Mouse (Mus musculus) heart, embryonic 10.5 days (tissue): Measurements from ENCODE around the gene Tmem8b. TPM values are rescaled to one million over a fixed set of nuclear protein-coding genes. Genes with fewer than 3 reads are reported as not detected.

ENCODE experiments used
- DNase-seq: peaks from one replicate; pipeline ENCODE4 v3.0.0-alpha.2; 2017; ENCODE audit warnings: low spot score
- H3K27ac ChIP-seq: fragments of 300-500 bp; sonication (generic); 2 replicates; pipeline ENCODE4 v1.5.1; 2016; ENCODE audit warnings: mild to moderate bottlenecking
- H3K27me3 ChIP-seq: fragments of 300-500 bp; sonication (generic); 2 replicates; pipeline ENCODE4 v1.6.1; 2016; ENCODE audit warnings: mild to moderate bottlenecking; ENCODE audit not compliant: poor library complexity, insufficient read depth, severe bottlenecking
- H3K36me3 ChIP-seq: fragments of 300-500 bp; sonication (generic); 2 replicates; pipeline ENCODE4 v1.6.1; 2016; ENCODE audit warnings: mild to moderate bottlenecking, moderate library complexity
- H3K4me1 ChIP-seq: fragments of 300-500 bp; sonication (generic); 2 replicates; pipeline ENCODE4 v1.6.1; 2016; ENCODE audit warnings: mild to moderate bottlenecking
- H3K4me3 ChIP-seq: fragments of 300-500 bp; sonication (generic); 2 replicates; pipeline ENCODE4 v1.5.1; 2016; ENCODE audit warnings: mild to moderate bottlenecking, moderate library complexity
- H3K9me3 ChIP-seq: fragments of 300-500 bp; sonication (generic); 2 replicates; pipeline ENCODE4 v1.6.1; 2016; ENCODE audit warnings: mild to moderate bottlenecking, moderate library complexity
- WGBS: fragments of 180-500 bp; shearing (Covaris S2); methylation state at CpG from one replicate; pipeline ENCODE4 v1.1.7; 2016; 5-methylcytosine and 5-hydroxymethylcytosine counted together
- polyA plus RNA-seq: library from polyadenylated mRNA; unstranded; fragments of >200 nt; fragmentation: Nextera tagmentation; extraction: Ambion mirVana; gene quantifications from 2 replicates; pipeline ENCODE4 v1.2.1, GENCODE M21; 2016

Gene Tmem8b
- polyA plus RNA-seq, result 2.7 and 3.3 TPM in 2 replicates

DNA sequence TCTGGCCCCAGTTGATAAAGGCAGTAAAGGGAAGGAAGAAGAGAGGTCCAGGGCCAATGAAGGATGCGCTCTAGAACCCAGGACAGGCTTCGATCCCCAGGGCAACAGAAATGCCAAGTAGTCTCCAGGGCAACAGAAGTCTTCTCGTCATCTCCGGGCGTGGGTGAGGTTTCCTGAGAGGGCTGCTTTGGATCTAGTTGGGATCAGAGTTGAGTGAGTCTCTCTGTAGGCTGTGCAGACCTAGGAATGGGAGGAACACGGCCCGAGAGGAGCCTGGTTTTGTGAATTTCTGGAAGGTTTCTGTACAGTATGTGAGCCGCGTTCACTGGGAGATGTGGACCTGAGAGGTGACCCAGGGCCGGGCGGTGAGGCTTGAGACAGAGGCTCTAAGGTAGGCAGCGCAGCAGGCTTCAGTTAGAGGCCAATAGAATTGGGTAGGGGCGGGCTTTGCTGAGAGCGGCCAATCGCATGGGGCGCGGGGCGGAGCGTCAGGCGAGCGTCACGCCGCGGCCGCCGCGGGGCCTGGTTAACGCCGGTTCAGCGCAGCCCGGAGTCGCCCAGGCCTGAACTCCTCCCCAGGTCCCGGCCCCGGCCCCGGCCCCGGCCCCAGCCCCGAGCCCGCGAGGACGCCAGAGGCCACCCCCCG is at the start of gene Tmem8b, which contains the start of gene Fam221b:
Tmem8b (plus strand) TSS at position 190 of the 646 bp plus-strand sequence.
Fam221b (minus strand) TSS at position 364 of the 646 bp plus-strand sequence.
- DNase-seq, result peak; percentile 95
- peak within 1 kb of the TSS; percentile 77 for H3K4me3 ChIP-seq
- H3K9me3 ChIP-seq, result no peaks in the 10 kb centered on the region
- H3K4me1 ChIP-seq, result peaks cover 39% of the 10 kb centered on the region
- no peaks in the 10 kb centered on the region for H3K36me3 ChIP-seq
- 2% methylated on average over 41 of the region's 41 CpGs for WGBS
- H3K27me3 ChIP-seq, result peaks cover 56% of the 10 kb centered on the region
- peak within 1 kb of the TSS; percentile 94 for H3K27ac ChIP-seq

DNA sequence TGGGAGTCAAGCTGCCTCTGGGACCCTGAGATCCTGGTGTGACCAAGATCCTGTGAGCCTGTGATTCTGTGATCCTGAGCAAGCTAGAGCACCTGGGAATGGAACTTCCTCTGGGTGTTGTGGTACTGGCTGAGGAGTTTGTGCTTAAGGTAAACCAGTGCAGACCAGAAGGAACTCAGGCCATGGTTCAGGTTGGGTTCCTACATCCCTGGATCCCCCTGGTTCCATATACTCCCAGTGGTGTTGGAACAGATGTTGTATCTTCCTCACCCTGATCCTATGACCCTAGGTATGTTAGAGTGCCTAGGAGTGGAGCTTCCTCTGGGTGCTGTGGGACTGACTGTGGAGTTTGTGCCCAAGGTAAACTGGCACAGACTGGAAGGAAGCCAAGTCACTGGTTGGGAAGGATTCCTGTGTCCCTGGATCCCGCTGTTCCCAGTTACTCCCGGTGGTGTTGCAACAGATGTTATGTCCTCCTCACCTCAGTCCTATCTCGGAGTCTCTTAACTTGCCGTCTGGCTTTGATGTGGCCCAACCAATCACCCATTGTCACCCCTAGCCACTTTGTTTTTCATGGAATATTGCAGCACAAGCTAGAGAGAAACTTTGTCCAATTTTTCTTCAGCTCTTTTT is 48.5 kb upstream of the Tmem8b start:
- DNase-seq, result peak; percentile 66
- H3K27me3 ChIP-seq, result no peaks in the 10 kb centered on the region
- no peak overlapping the region for H3K27ac ChIP-seq
- H3K9me3 ChIP-seq, result peaks cover 4% of the 10 kb centered on the region
- no peaks in the 10 kb centered on the region for H3K36me3 ChIP-seq
- no peaks in the 10 kb centered on the region for H3K4me1 ChIP-seq
- H3K4me3 ChIP-seq, result no peak overlapping the region
- WGBS, result 79% methylated on average over 4 of the region's 4 CpGs

DNA sequence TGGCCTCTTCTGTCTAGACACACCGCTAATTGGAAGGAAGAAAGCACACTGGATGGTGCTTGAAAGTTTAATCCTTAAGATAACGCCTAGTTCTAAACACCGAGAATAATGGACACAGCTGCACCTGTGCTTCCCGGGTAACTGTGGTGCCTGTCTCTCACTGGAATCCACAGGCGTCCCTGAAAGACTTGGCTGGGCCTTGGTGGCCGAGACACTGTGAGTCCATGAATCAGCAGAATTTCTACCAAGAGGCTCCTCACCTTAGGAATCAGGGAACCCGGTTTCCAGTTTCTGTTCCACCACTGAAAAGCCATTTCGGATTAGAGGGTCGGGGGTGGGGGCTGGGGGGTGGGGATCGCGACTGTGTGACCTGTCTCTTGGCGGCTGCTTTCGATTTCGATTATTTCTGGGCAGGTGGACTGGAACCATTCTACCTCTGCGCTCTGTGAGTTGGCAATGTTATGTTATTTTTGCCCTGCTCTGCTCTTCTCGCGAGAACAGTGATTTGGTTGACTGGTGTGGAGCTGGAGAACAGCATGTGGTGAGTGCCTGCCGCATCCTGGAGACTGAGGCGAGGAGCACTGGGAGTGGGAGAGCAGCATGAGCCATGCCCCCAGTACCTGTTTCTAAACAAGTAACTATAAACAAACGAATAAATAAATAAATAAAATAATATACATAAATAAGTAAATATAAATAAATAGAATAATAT is 39.5 kb upstream of the Tmem8b start:
- WGBS, result 37% methylated on average over 20 of the region's 20 CpGs
- Histone ChIP-seq H3K27ac (no peak overlapping the region), H3K4me1 (peaks cover 29% of the 10 kb centered on the region), H3K4me3 (no peak overlapping the region), H3K36me3 (no peaks in the 10 kb centered on the region), H3K9me3 (peaks cover 9% of the 10 kb centered on the region), H3K27me3 (peaks cover 23% of the 10 kb centered on the region)
- peak; percentile 72 for DNase-seq

DNA sequence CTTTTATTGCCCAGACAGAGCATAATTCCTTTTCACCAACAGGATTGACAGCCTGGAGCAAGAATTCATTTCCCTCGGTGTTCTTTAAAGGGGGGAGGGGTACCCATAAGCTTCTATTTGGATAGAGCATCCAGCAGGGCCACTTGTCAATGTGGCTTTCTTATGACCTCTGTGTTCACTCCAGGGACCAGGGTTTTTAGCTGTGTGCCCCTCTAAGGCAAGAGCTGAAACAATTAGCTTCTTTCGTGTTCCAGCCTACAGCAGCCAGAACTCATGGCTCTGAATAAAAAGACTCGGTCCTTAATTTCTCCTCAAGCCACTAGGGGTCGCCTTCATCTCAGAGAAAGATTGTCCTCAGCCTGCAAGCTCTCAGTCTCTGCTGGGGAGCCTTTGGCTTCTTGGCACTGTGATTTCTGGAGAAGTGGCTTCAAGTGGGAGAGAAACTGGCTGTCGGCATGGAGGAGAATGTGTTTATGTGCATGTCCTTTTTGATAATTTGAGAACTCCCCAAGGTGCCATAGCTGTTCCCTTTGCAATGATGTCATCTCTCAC is 38.7 kb upstream of the Tmem8b start:
- 10% methylated on average over 5 of the region's 5 CpGs for WGBS
- peaks cover 29% of the 10 kb centered on the region for H3K4me1 ChIP-seq
- no peak overlapping the region for H3K27ac ChIP-seq
- H3K36me3 ChIP-seq, result no peaks in the 10 kb centered on the region
- DNase-seq, result peak; percentile 89
- peak overlapping the region; percentile 13 for H3K4me3 ChIP-seq
- H3K9me3 ChIP-seq, result peaks cover 6% of the 10 kb centered on the region
- peaks cover 23% of the 10 kb centered on the region for H3K27me3 ChIP-seq

DNA sequence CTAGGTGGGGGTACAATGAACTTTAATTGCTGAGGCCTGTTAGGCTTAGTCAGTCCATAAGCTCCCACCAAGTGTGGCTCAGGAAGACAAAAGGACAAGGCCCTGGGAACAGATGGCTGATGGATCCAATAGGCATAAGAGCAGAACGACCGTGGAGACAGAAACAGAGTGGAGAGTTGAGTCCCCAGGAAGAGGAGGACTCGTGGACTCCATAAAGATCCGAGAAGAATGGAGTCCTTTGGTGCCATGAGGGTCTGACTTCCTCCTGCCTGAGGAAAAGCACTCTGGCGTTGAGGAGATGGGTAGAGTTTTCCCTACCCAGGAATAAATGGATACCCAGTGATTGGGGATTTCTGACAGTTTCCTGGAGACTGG is 38.1 kb upstream of the Tmem8b start:
- H3K36me3 ChIP-seq, result no peaks in the 10 kb centered on the region
- H3K27me3 ChIP-seq, result peaks cover 23% of the 10 kb centered on the region
- H3K9me3 ChIP-seq, result peaks cover under 1% of the 10 kb centered on the region; the same call in 1 of the 2 replicates
- WGBS, result 25% methylated on average over 5 of the region's 5 CpGs
- H3K27ac ChIP-seq, result peak overlapping the region; percentile 92
- H3K4me1 ChIP-seq, result peaks cover 33% of the 10 kb centered on the region
- H3K4me3 ChIP-seq, result peak overlapping the region; percentile 80
- peak; percentile 75 for DNase-seq

DNA sequence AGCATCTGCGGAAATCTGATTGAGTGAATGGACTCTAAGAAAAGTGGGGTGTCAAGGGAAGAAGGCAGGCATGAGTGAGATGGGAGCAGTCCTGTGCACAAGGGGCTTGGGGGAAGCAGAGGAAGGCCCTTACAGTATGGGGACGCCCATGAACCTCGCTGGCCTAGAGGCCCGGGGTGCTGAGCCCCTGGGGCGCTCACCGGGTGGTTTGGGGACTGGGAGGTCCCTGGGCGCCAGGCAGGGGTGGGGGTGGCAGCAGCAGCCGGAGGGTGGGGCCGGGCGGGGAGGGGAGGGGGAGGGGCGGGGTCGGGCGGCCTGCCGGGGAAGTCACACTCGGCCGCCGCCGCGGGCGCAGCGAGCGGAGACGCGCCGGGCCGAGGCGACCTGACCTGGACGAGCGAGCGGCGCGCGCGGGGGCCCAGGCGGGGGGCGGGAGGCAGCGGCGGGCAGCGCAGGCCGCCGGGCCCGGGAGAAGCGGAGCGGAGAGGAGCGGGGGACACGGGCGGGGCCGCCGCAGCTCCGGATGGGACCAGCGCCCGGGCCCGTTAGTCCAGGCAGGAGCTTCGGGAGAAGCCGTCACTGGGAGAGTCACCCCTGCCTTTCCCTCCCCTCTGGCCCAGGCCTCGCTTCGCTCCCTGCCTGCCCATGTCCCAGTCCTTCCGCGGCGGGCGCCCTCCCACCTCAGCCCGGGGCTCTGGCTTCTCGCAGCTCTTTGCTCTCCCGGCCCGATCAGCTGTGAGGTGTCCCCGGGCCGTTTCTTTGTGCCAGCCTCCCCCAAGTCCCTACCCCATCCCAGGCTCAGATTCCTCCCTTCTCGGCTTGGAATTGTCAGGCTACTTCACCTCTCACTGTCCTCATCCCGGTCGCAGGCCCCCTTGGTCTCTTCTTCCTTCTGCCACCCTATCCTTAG is 37.5 kb upstream of the Tmem8b start, which contains the start of gene Npr2:
Npr2 (plus strand) TSS at position 890 of the 910 bp plus-strand sequence.
- peak; percentile 78 for DNase-seq
- Histone ChIP-seq H3K27me3 (peaks cover 23% of the 10 kb centered on the region), H3K27ac (peak within 1 kb of the TSS; percentile 92), H3K9me3 (no peaks in the 10 kb centered on the region), H3K36me3 (no peaks in the 10 kb centered on the region), H3K4me1 (peaks cover 38% of the 10 kb centered on the region), H3K4me3 (peak within 1 kb of the TSS; percentile 80)
- WGBS, result 1% methylated on average over 61 of the region's 70 CpGs

DNA sequence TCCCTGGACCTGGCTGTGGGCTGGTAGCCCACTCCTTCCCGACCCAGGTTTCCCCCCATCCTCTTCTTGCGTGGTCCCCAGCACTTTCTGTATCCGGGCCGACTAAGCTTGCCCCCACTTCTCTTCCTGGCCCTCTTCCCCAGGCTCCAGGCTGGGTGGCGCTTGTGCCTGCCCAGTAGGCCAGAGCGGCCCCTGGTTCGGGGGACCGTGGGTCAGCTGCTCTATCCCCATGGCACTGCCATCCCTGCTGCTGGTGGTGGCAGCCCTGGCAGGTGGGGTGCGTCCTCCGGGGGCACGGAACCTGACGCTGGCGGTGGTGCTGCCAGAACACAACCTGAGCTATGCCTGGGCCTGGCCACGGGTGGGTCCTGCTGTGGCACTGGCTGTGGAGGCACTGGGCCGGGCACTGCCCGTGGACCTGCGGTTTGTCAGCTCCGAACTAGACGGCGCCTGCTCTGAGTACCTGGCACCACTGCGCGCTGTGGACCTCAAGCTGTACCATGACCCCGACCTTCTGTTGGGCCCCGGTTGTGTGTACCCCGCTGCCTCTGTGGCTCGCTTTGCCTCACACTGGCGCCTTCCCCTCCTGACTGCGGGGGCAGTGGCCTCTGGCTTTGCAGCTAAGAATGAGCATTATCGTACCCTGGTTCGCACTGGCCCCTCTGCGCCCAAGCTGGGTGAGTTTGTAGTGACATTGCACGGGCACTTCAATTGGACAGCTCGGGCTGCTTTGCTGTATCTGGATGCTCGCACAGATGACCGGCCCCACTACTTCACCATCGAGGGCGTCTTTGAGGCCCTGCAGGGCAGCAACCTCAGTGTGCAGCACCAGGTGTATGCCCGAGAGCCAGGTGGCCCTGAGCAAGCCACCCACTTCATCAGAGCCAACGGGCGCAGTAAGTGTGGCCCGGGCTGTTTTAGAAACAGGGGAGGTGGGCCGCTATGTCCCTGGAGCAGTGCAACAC is 36.5 kb upstream of the Tmem8b start:
- Histone ChIP-seq H3K27me3 (peaks cover 23% of the 10 kb centered on the region), H3K4me1 (peaks cover 38% of the 10 kb centered on the region), H3K36me3 (no peaks in the 10 kb centered on the region), H3K9me3 (no peaks in the 10 kb centered on the region), H3K4me3 (peak overlapping the region; percentile 80), H3K27ac (peak overlapping the region; percentile 92)
- DNase-seq, result peak; percentile 78
- 42% methylated on average over 42 of the region's 42 CpGs for WGBS

DNA sequence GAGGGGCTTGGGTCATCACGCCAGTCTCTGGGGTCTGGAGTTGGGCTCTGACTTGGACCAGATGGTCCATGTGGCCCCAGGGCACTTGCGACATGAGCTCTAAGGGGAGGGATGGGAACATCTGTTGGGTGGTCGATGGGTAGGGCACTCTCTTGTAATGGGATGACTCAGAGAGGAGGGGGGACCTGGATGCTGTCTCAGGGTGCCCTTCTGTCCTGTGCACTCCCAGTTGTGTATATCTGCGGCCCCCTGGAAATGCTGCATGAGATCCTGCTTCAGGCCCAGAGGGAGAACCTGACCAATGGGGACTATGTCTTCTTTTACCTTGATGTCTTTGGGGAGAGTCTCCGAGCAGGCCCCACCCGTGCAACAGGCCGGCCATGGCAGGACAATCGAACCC is 35.5 kb upstream of the Tmem8b start:
- Histone ChIP-seq H3K9me3 (no peaks in the 10 kb centered on the region), H3K27ac (no peak overlapping the region), H3K36me3 (no peaks in the 10 kb centered on the region), H3K4me1 (peaks cover 38% of the 10 kb centered on the region), H3K27me3 (peaks cover 23% of the 10 kb centered on the region), H3K4me3 (no peak overlapping the region)
- WGBS, result 82% methylated on average over 8 of the region's 8 CpGs
- peak; percentile 64 for DNase-seq

DNA sequence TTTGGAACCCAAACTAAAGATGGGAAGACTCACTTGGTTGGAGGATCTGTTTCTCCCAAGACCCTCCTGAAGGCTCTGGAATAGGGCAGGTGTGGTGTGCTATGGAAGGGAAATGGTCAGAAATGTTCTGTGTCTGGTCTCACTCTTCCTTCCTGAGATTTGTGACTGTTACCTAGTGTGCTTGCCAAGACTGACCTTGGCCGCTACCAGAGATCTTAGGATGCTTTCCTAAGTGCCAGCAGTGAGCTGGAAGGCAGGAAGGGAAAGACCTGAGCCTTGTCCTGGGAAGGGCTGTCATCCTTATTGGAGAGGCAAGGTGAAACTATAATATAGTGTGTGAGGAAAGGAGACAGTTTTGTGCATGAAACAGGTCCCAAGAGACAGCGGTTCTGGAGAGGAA is 35.0 kb upstream of the Tmem8b start:
- no peak overlapping the region for H3K27ac ChIP-seq
- H3K36me3 ChIP-seq, result no peaks in the 10 kb centered on the region
- H3K9me3 ChIP-seq, result no peaks in the 10 kb centered on the region
- WGBS, result 87% methylated on average over 2 of the region's 2 CpGs
- no peak overlapping the region for H3K4me3 ChIP-seq
- peaks cover 23% of the 10 kb centered on the region for H3K27me3 ChIP-seq
- peaks cover 38% of the 10 kb centered on the region for H3K4me1 ChIP-seq
- DNase-seq, result peak; percentile 28

DNA sequence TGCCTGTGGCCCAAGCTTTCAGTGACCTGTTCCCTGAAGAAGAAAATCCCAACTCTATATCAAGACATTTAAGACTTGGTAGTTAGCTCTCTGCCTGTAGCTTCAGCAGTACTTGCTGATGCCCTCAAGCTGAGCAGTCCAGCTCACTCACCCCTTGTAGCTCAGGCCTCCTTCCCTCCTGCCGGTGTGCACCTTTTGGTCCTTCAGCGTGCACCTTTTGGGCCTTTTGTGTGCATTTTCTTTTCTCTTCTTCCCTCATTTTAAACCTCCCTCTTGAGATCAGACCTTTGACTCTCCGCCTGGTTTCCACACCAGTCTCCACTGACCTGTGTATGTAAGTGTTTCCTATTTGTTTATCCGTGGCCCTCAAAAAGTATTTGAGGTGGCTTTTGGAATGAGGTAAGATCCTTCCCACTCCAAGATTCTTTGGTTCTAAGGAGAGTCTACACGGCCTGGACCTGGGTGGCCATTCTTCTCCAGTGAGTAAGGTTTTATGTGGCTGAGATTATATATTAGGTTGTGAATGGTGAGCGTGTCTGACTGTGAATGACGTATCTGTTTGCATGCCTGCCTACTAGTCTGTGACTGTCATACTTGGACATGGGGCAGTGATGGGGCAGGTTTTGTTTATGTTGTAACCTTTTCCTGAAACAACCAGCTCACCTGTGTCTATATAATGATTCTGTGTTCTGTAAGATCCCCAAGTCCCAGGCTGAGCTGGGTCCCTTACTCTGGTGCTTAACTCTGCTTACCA is 34.0 kb upstream of the Tmem8b start:
- Histone ChIP-seq H3K36me3 (no peaks in the 10 kb centered on the region), H3K9me3 (no peaks in the 10 kb centered on the region), H3K27ac (no peak overlapping the region), H3K27me3 (peaks cover 23% of the 10 kb centered on the region), H3K4me3 (no peak overlapping the region), H3K4me1 (peaks cover 38% of the 10 kb centered on the region)
- WGBS, result 76% methylated on average over 7 of the region's 7 CpGs
- peak; percentile 53 for DNase-seq

DNA sequence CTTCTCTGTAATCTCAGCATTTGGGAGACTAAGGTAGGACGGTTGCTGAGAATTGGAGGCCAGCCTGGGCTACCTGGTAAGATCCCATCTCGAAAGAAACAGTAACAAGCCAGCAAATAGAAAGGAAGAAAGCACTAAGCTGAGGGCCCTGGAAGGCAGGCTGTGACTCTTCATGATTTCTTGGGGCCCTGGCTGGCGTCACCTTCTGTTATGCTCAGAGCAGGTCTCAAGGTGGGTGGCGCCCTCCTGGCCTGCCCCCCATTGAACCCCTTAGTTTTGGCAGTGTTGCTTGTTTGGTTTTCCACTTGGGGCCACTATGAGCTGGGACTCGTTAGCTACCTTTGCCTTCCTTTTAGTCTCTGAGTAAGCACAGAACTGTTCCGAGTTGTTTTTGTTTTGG is 32.0 kb upstream of the Tmem8b start:
- Histone ChIP-seq H3K9me3 (no peaks in the 10 kb centered on the region), H3K4me1 (peaks cover 30% of the 10 kb centered on the region), H3K27ac (no peak overlapping the region), H3K4me3 (no peak overlapping the region), H3K36me3 (no peaks in the 10 kb centered on the region), H3K27me3 (peaks cover 23% of the 10 kb centered on the region)
- no peak for DNase-seq
- 72% methylated on average over 6 of the region's 6 CpGs for WGBS
